Mouse (Mus musculus) embryonic fibroblast, embryonic 13.5 days (primary cell): ENCODE results near the gene Zmynd11.

Source experiments
- CTCF ChIP-seq: IDR thresholded peaks from 2 replicates; pipeline ENCODE4 v1.5.1; 2011; ENCODE audit warnings: mild to moderate bottlenecking, control low read depth, low read length, moderate library complexity, borderline replicate concordance; ENCODE audit not compliant: insufficient read depth
- POLR2A ChIP-seq: IDR thresholded peaks from 2 replicates; pipeline ENCODE4 v1.6.1; 2011; ENCODE audit warnings: low read depth, mild to moderate bottlenecking, control low read depth, low read length, moderate library complexity

DNA sequence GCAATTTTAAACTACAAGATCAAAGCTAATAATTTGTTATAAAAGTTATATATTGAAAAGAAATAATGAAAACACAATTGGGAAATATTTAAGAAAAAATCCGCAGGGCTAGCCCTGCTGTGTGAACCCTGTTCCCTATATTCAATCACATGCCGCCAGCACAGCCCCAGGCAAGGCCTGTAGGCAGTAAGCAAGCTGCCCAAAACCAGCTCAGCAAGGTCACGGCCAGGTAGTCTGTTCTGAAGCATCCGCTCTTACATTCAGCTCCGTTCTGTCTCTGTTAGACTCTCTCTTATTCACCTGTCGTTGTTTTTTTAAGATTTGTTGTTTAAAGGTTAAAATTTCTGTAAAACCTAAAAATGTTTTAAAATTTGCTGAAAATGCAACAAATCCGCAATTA is 78.9 kb downstream of the Zmynd11 start:
- TF ChIP-seq CTCF = no peak
- TF ChIP-seq POLR2A = no peak
